Mouse (Mus musculus) liver, adult (tissue): ENCODE data around the gene Smco2.

Source experiments
- GATA4 ChIP-seq: IDR thresholded peaks from 2 replicates; pipeline ENCODE4 v1.6.1; 2014; ENCODE audit warnings: mild to moderate bottlenecking, low read length; ENCODE audit not compliant: insufficient replicate concordance

Gene Smco2

GRCm38 (mm10) chr6:146907061-146907794 lies 57.3 kb downstream of the Smco2 start:
- no peak for TF ChIP-seq GATA4

GRCm38 (mm10) chr6:146907795-146908190 lies 57.9 kb downstream of the Smco2 start:
- TF ChIP-seq GATA4 = no peak; the same call in 1 of the 2 replicates

GRCm38 (mm10) chr6:146908801-146909200 lies 58.9 kb downstream of the Smco2 start:
- TF ChIP-seq GATA4 = no peak

GRCm38 (mm10) chr6:146909725-146910489 lies 60.0 kb downstream of the Smco2 start:
- no peak for TF ChIP-seq GATA4

- TF ChIP-seq GATA4 = no peak
Measured at GRCm38 (mm10) chr6:146910801-146911200, 60.9 kb downstream of the Smco2 start.

- peak; percentile 78; the same call in 1 of the 2 replicates for TF ChIP-seq GATA4
Measured at GRCm38 (mm10) chr6:146912835-146913488, 63.1 kb downstream of the Smco2 start.

GRCm38 (mm10) chr6:146913489-146914198 lies 63.7 kb downstream of the Smco2 start:
- TF ChIP-seq GATA4 = no peak

GRCm38 (mm10) chr6:146915808-146916207 lies 65.9 kb downstream of the Smco2 start:
- no peak for TF ChIP-seq GATA4

- TF ChIP-seq GATA4 = no peak
Measured at GRCm38 (mm10) chr6:146917396-146917795, 67.5 kb downstream of the Smco2 start.

GRCm38 (mm10) chr6:146918341-146918740 lies 68.4 kb downstream of the Smco2 start:
- no peak for TF ChIP-seq GATA4
